Mouse (Mus musculus) urinary bladder, postnatal 14 days (tissue): ENCODE data around the gene Trpc4ap.

Experiments used
- DNase-seq: peaks from one replicate; pipeline ENCODE4 v3.0.0; 2021; ENCODE audit warnings: low spot score

Gene Trpc4ap

DNA sequence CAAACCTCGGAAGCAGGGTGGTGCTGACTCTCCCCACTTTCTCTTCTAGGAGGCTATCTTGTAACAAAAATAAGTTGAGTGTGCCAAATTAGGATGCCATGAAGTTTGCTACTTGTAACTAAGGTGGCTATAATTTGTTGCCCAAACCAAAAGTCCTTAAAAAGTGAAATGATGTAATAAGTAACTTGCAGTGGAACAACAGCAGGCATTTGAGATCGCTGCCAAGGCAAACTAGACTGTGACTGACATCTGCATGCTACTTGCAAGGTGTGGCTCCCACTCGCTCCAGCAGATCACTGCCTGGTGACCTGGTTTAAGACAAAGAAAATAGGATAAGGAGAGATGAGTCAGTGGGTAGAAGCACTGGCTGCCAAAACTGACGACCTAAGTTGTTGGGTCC is 952 bp upstream of the Trpc4ap start:
- DNase-seq: no peak

DNA sequence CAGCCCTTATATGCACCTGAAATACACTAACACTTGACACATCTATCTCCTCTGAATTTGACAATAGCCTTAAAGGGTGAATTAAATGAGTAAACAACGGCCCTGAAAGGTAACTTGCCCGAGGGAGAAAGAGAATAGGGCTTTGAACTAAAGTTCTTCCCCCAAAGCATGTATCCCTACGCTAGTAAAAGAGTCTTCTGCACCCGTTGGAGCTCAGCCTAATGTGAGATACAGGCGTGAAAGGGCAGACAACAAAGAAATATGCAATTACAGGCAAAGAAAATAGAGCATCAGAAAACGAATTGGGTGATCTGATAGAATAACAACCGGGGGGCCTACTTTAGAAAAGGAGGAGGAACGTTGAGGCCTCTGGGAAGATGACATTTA is 855 bp downstream of the Trpc4ap start:
- DNase-seq: no peak

DNA sequence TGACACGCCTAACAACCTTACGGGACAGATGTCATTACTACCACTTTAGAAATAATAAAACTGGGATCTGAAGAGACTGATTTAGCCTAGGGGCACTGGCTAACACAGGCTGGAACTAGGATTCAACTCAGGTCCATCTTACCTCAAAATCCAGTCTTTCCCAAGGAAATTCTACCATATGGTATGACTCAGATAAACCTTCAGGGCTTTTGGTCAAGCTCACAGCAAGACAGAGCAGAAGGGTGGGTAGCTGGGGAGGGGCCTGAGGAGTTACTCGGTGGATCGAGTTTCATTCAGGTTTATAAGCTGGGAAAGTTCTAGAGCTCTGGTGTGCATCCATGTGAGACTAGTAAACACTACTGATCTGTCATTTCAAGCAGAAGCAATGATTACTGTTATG is 3.0 kb downstream of the Trpc4ap start:
- DNase-seq: no peak

DNA sequence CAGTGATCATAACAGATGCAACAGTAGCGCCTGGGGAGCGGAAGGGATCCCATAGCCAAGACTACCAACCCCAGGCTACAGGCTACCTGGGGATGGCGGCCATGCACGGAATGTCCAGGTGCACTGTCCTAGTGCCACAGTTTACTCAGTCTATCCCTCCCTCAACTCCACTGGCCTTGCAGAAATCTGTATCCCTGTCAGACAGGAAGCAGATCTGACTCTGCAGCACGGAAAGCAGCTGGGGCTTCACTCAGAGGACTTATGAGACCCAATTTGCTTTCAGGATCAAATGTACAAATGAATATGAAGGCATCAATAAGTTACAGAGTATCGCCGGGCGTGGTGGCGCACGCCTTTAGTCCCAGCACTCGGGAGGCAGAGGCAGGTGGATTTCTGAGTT is 4.4 kb downstream of the Trpc4ap start:
- DNase-seq: no peak

DNA sequence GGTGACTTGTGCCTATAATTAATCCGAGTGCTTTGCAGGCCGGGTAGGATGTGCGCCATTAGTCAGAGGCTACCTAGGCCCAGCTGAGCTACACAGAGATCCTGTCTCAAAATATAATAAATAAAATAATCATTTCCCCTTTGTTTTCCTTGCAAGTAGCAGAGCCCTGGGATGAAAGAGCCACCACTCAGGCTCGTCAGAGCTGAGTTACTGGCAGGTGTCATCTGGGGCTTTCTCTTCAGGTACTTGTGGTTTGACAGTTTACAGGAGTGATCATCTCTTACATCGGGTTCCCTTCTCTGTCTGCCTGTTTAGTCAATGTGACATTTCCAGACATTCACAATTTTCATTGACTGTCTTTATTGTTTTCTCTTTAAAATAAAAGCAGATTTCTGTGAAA is 5.6 kb downstream of the Trpc4ap start:
- DNase-seq: no peak

DNA sequence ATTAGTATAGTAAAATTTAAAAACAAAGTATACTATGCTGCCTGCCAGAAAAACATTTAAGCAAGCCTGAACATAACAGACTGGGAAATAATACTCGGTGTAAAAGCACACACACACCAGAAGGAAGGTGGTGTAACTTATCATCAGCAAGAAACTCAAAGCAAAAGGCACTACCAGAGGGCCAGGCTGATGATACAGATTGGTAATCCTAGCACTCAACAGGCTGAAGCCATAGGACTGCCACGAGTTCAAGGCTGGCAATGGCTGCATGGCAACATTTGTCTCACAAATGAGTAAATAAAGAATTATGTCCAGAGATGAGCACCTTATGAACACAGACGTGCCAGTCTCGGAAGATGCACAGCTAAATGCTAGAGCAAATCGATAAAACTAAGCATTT is 8.4 kb downstream of the Trpc4ap start:
- no peak for DNase-seq

DNA sequence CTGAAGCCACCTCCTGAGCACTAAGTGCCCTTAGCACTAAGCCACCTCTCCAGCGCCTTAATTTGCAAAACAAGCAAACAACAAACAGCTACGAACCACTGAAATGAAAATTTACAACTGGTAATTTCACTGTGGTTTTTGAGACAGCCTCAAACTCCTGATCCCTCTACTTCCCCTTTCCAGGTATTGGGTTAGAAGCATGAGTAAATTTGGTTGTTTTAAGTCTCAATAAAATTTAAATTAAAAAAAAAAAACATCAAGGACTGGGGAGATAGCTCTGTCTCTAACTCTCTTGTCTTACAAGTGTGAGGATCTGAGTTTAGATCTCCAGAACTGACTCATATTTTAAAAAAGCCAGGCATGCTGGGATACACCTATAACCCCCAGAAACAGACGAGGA is 9.0 kb downstream of the Trpc4ap start:
- DNase-seq: no peak

DNA sequence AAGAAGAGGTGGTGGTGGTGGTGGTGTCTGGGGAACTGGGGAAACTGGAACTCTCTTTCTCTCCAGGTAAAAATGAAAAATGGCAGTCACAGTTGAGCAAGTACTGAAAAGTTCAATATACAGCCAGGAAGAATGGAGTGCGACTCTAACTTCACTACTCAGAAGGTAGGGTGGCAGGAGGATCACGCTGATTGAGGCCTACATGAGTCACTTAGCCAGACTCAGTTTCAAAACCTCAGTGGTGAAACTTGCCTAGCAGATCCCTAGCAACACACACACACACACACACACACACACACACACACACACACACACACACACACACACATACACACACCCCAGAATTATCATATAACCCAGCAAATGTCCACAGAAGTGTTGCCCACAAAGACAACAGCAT is 10.3 kb downstream of the Trpc4ap start:
- no peak for DNase-seq

DNA sequence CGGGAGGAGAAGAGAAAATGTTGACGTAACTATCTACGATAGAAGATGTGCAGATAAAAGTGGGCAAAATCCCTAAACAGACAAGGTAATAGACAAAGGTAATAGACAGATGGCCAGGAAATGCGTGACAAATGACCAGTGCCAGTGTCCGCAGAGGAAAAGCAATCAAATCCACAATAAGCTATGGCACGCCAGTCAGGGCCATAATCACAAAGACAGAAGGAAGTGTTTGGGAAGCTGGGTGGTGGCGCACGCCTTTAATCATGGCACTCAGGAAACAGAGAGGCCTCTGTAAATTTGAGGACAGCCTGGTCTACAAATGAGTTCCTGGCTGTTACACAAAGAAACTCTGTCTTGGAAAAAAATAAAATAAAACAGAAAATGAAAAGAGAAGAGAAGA is 11.0 kb downstream of the Trpc4ap start:
- no peak for DNase-seq

DNA sequence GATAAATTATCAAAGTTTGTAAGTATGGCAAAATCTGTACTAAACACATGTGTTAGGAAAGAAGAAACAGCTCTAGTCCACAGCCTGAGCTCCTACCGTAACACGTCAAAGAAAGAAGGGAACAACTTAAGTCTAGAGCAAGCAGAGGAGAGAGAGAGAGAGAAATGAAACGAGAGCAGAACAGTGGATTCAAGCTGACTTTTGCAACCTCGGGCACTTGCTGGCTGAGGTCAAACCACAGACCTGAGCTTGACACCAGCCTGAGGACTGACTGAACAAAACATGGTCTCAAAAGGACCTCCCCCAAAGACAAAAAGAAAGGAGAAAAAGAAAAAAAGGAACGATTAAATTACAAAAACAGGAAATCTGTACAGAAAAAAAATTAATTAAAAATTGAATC is 11.6 kb downstream of the Trpc4ap start:
- no peak for DNase-seq

DNA sequence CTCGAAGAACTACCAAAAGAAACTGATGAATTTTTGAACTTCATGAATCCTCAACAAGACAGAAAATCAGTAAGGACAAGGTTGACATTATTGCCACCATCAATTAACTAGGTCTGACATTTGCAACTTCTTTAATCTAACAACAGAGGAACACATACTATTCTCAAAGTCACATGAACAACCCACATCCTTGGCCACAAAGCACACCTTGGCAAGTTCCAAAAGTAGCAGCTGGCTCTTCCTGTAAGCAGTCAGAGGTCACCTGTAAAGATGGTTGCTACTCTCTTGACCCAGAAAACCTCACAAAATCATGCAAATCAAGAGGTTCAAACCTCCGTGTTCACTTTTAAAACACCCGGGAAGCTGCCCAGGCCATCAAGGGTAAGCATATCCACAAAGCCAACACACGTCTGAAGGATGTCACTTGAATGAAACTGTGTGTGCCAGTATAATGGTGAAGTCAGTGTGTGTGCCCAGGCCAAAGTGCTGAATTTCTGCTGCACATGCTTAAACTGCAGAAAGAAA is 12.5 kb downstream of the Trpc4ap start:
- DNase-seq: no peak

DNA sequence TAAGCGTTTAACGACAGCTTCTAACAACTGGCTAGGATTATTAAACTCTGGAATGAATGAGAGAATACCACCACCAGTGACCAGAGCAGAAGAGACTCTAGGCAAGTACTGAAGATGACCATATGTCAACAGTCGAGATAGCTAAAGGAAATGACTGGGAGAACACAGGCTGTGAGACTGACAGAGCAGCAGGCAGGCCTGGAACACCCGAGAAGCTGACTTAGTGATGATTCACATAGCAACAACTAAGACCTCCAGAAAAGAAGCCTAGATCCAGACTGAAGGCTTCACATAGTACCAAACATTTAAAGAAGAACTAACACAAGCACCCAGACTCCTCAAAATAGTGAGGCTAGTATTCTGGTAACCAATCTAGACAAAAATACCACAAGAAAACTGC is 17.1 kb downstream of the Trpc4ap start:
- DNase-seq: no peak

DNA sequence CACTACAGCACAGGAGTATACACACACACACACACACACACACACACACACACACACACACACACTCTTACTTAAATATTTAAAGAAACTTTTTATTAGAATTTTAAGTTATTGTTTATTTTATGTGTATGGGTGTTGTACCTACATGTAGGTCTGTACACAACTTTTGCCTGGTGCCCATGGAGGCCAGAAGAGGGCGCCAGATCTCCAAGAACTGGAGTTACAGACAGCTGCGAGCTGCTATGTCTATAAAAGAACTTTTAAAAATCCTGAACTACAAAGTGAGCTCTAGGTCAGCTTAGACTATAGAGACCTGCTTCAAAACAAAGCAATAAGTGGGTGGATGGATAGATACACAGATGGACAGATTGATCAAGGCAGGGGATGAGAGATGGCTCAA is 18.6 kb downstream of the Trpc4ap start:
- DNase-seq: peak; percentile 69

DNA sequence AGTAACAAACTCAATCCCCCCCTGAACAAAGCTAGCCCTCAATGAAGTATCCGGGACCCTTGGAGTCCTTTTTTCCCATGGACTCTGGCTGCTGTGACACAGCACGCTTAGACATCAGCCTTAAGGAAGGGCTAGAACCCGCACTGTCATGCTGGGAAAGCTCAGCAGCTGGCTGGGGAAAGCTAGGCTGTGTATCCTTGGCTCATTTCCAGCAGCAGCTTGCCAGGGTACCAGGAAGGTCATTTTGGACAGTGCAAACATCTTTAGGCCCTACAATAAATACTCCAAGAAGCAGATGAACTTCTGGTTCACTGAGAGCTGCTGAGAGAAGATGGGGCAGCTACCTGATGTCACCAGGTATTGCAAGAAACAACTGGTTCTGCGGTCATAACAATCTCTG is 20.9 kb downstream of the Trpc4ap start:
- DNase-seq: no peak

DNA sequence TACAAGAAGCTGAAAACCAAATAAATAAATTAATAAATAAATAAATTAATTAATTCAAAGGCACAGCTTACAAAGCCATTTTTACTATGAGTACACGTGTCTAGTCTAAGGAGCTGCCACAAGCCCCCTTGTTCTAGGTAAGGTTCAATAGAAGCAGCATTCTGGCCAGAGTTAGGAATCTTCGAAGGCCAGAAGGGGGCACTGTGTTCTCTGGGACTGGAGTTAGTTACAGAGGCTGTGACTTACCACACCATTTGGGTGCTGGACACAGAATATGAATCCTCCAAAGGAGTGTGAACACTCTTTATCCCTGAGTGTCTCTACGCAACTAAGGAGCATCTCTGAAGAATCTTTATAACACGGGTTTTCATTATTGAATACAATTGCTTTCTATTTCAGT is 23.7 kb downstream of the Trpc4ap start:
- DNase-seq: peak; percentile 23

DNA sequence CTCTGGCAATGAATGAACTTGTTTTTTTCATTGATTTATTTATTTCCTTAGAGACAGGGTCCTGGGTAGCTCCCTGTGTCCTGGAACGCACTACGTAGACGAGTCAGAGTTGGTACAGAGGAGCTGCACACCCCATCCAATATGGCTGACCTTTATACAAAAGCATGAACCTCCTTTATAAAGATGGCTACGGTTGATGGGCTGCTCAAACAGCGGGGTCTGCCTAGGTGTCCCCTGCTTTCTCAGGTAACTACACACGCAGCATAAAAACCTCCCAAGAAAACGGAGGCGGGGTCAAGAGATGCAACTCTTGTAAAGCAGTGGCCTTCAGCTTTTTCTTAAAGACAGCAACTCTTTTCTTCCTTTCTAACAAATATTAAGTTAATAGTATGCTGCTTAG is 24.3 kb downstream of the Trpc4ap start:
- DNase-seq: no peak

DNA sequence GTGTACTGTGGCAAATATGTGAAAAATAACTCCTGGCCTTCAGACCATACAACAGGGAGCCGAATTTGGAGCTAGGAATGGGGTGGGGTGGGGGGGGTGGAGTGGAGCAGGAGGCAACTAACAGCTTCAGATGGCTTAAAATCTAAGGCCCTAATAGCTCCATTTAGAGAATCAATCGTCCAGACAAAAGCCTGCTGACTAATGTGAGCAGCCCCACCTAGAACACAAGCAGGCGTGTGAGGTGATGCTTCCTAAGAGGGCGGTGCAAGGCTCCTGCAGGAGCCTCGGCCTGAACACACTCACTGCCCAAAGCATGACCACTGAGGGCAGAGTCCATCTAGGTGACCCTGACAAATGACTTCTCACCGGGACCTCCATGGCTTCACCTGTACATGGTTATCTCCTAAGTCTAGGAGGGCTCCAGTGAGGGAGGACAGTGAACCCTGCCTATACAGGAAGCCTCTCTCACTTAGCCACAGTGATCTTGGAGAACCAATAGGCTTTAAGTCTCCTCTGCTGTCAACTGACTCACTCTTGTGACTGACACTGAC is 28.2 kb downstream of the Trpc4ap start:
- no peak for DNase-seq

DNA sequence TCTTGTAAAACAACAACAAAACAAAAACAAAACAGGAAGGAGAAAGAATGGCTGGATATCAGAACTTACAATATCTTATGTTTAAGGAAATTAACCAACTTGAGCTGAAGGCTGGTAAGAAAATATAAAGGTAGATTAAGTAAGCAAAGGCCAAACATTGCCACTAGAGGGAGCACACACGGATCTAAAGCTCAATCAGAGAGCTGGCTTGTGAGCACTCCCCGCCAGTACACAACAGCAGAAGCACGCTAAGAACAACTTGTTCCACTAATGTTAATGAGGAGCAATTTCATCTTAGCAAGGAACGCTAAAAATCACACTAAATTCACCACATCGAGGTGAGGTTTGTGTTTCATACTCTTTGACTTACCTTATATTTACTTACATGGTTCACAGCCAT is 29.1 kb downstream of the Trpc4ap start:
- DNase-seq: peak; percentile 45

DNA sequence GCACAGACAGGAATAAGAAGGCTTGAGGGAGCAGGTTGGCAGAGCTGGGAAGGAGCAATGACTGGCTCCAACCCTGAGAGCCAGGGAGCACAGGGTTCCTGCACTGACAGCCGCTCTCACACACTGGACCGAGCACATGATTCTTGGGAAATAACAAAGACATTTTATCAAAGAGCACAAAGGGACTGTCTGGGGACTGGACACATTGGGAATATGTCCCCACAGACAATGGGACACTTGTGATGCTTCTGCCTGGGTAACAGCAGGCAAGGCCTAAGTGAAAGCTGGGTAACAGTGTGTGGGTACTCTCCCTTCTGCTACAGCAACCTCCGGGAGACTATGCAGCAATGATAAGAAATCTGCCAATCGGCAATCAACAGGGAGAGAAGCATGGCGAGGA is 29.8 kb downstream of the Trpc4ap start:
- no peak for DNase-seq

DNA sequence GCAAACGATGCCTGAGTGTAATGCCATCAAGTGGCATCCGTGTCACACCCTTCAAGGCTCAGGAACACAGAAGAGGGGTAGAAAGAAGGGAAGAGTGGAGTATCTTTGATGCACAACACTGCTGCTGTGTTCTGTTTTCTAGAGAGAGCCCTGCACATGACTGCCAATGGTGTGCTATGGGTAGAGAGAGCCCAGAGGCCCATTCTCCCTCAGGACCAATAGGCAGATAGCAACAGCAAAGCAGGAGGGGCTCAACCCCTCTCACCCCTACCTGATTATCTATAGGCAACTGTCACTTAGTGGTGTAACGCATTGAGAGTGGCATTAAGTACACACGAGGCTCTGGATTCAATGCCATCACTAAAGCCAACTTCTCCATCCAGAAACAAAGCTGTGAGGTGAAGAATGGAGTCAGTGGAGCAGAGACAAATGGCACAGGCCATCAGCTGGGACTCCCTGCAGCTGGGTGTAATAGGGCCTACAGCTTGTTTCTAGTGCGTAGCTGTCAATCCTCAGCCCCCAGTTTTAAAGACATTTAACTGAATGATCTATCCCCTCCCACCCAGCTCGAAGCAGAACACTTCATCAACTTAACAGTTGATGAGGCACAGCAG is 36.3 kb downstream of the Trpc4ap start:
- DNase-seq: no peak

DNA sequence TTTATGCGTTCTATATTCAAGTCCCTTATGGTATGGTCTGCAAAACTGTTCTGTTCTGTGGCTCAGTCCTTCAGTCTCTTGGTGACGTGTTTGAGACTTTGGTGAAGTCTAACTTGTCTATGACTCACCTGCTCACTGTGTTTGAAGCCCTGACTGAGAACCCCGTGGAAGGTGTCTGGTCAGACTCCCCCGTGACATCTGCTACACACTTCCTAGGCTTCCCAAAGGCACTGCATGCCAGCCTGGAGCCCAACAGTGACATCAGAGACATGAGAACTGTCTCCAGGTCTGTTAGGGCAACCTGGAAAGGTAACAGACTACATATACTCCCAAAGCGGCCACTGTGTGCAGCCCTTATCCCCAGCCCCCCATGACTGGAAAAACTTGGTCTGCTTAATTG is 39.6 kb downstream of the Trpc4ap start:
- DNase-seq: no peak

DNA sequence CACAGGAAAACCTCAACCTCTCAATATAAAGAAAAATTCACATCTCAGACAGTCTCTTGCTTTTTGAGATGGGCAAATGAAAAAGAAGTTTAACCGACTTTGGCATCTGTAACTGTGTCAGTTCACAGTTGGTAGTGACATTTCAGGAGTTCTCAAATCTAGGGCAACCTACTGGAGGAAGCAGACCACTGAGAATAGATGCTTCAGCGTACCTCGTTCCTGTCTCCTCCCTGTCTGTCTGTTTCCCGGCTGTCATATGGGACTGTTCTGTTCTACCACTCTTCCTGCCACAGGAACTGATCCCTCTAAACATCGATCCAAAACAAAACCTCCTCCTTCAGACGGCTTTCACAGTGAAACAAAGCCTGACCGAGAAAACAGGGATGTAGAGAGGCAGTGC is 46.4 kb downstream of the Trpc4ap start:
- DNase-seq: no peak

DNA sequence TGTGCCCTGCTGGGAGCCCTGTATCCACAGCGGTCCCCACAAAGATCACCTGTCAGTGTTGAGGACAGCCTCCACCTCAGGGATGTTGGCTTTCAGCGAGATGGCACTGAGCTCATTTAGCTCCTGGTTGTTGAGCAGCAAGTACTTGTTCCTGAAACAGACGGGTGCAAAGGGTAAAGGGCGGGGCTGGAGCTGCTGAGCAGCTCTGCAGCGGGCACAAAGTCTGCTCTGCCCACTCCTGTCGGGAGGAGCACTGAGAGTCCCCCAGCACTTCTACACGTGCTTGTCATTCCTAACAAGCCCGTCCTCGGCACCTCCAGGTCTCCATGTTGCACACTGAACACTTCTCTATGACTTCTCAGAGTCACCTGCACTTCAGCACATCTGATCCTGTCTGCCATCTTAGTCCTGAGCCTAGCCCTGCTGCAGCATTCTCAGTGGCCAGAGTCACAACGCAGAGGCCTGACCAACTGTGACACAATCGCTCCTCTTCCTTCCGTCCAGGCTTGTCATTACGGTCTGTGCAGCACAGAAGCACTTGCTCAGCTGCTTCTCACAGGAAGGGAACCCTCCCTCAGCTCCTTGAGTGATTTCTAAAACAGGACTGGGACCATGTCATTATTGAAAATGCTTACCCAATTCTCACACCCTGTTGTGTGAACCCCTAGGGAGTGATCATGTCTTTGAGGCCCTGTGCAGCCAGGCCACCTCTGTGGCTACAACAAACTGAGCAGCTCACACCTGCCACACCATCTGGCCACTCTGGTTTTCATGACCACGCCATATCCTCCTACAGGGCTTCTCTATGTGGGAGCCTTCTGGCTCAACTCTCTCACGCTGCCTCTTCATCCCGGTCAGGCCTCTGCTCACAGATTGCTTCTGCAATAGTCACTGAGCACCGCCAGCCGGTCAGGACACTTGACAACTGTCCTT is 50.4 kb downstream of the Trpc4ap start:
- no peak for DNase-seq
